Mouse (Mus musculus) limb, embryonic 14.5 days (tissue): ENCODE results near the gene Dcst2. TPM values are rescaled to one million over a fixed set of nuclear protein-coding genes. Genes with fewer than 3 reads are reported as not detected.

Experiments used
- ATAC-seq: fragments of 200-750 bp; cut with Nextera tagmentation; 2 replicates; pipeline ENCODE4 v1.8.0; 2017; ENCODE audit warnings: low read depth, moderate number of reproducible peaks, moderate TSS enrichment; ENCODE audit not compliant: low FRiP score
- DNase-seq: peaks from one replicate; pipeline ENCODE4 v3.0.0-alpha.2; 2015; ENCODE audit warnings: low spot score
- H3K27ac ChIP-seq: fragments of 300-500 bp; sonication (generic); replicated peaks from 2 replicates; pipeline ENCODE4 v1.5.1; 2014; ENCODE audit warnings: low read depth, mild to moderate bottlenecking, low read length, moderate library complexity, mixed read lengths
- H3K27me3 ChIP-seq: fragments of 300-500 bp; sonication (generic); 2 replicates; pipeline ENCODE4 v1.6.1; 2014; ENCODE audit warnings: low read length, mixed read lengths; ENCODE audit not compliant: control insufficient read depth, insufficient read depth
- H3K36me3 ChIP-seq: fragments of 300-500 bp; sonication (generic); 2 replicates; pipeline ENCODE4 v1.6.1; 2014; ENCODE audit warnings: mild to moderate bottlenecking, low read length, moderate library complexity, mixed read lengths; ENCODE audit not compliant: control insufficient read depth, insufficient read depth
- H3K4me1 ChIP-seq: fragments of 300-500 bp; sonication (generic); 2 replicates; pipeline ENCODE4 v1.6.1; 2014; ENCODE audit warnings: antibody characterized with exemption, low read length, mixed read lengths; ENCODE audit not compliant: control insufficient read depth, insufficient read depth
- H3K4me2 ChIP-seq: fragments of 300-500 bp; sonication (generic); replicated peaks from 2 replicates; pipeline ENCODE4 v1.6.1; 2014; ENCODE audit warnings: low read depth, mild to moderate bottlenecking, low read length, moderate library complexity; ENCODE audit not compliant: severe bottlenecking
- H3K4me3 ChIP-seq: fragments of 300-500 bp; sonication (generic); replicated peaks from 2 replicates; pipeline ENCODE4 v1.5.1; 2014; ENCODE audit warnings: low read length
- H3K9ac ChIP-seq: fragments of 300-500 bp; sonication (generic); 2 replicates; pipeline ENCODE4 v1.6.1; 2014; ENCODE audit warnings: mild to moderate bottlenecking, low read depth, low read length, moderate library complexity; ENCODE audit not compliant: severe bottlenecking
- H3K9me3 ChIP-seq: fragments of 300-500 bp; sonication (generic); 2 replicates; pipeline ENCODE4 v1.6.1; 2016; ENCODE audit warnings: low read length; ENCODE audit not compliant: control insufficient read depth
- POLR2A ChIP-seq: fragments of 200-500 bp; IDR thresholded peaks from 2 replicates; pipeline ENCODE4 v1.8.0; 2012; ENCODE audit warnings: inconsistent platforms, mild to moderate bottlenecking, moderate library complexity, borderline replicate concordance; ENCODE audit not compliant: insufficient read depth, insufficient read length; ENCODE audit errors: extremely low read depth
- WGBS: fragments of 180-500 bp; shearing (Covaris S2); extraction: QIAGEN DNeasy Blood & Tissue Kit; methylation state at CpG from one replicate; pipeline ENCODE4 v1.1.7; 2014; 5-methylcytosine and 5-hydroxymethylcytosine counted together
- polyA plus RNA-seq, 2 experiments: library from polyadenylated mRNA; depleted of rRNA in 1 of 2; stranded (reverse) in 1 of 2; unstranded in 1 of 2; fragments of >200 nt; fragmentation: Nextera tagmentation in 1 of 2; extraction: Ambion mirVana in 1 of 2; gene quantifications; 2 replicates each; pipeline versions ENCODE4 v1.2.1 to v1.2.3; 2012 to 2014

Dcst2 gene
- polyA plus RNA-seq, 2 experiments: 0.26 to 0.63 TPM

GRCm38 (mm10) chr3:89401329-89401728 is 39.6 kb downstream of the Dcst2 start:
- no peaks in the 10 kb centered on the region for H3K27me3 ChIP-seq
- 81% methylated on average over 7 of the region's 7 CpGs for WGBS
- H3K9ac ChIP-seq: no peak overlapping the region
- H3K36me3 ChIP-seq: peaks cover 33% of the 10 kb centered on the region
- H3K27ac ChIP-seq: no peak overlapping the region
- TF ChIP-seq POLR2A: no peak
- ATAC-seq (no peak), DNase-seq (no peak)
- H3K4me2 ChIP-seq: no peak overlapping the region
- no peak overlapping the region for H3K4me3 ChIP-seq
- H3K9me3 ChIP-seq: no peaks in the 10 kb centered on the region
- H3K4me1 ChIP-seq: peaks cover 6% of the 10 kb centered on the region

- H3K27ac ChIP-seq: no peak within 1 kb of the TSS
- no peak within 1 kb of the TSS for H3K4me3 ChIP-seq
- no peak for ATAC-seq
- peaks cover 33% of the 10 kb centered on the region for H3K36me3 ChIP-seq
- no peaks in the 10 kb centered on the region for H3K9me3 ChIP-seq
- 87% methylated on average over 5 of the region's 5 CpGs for WGBS
- no peaks in the 10 kb centered on the region for H3K4me1 ChIP-seq
- DNase-seq: no peak
- no peak within 1 kb of the TSS for H3K4me2 ChIP-seq
- no peaks in the 10 kb centered on the region for H3K27me3 ChIP-seq
- no peak for TF ChIP-seq POLR2A
- H3K9ac ChIP-seq: no peak within 1 kb of the TSS
Measured at GRCm38 (mm10) chr3:89402693-89403092, 40.9 kb downstream of the Dcst2 start, which contains the start of gene Lenep. Lenep (minus strand) TSS chr3:89402793.

GRCm38 (mm10) chr3:89406887-89407286 is 45.1 kb downstream of the Dcst2 start:
- WGBS: 92% methylated on average over 6 of the region's 6 CpGs
- Histone ChIP-seq H3K9me3 (no peaks in the 10 kb centered on the region), H3K4me1 (peaks cover 7% of the 10 kb centered on the region), H3K9ac (no peak overlapping the region), H3K4me3 (no peak overlapping the region), H3K36me3 (peaks cover 38% of the 10 kb centered on the region), H3K4me2 (no peak overlapping the region), H3K27ac (no peak overlapping the region), H3K27me3 (no peaks in the 10 kb centered on the region)
- ATAC-seq (no peak), DNase-seq (no peak)
- no peak for TF ChIP-seq POLR2A

- Histone ChIP-seq H3K4me1 (peaks cover 7% of the 10 kb centered on the region), H3K27ac (no peak overlapping the region), H3K9me3 (no peaks in the 10 kb centered on the region), H3K27me3 (no peaks in the 10 kb centered on the region), H3K36me3 (peaks cover 26% of the 10 kb centered on the region), H3K9ac (no peak overlapping the region), H3K4me2 (no peak overlapping the region), H3K4me3 (no peak overlapping the region)
- DNase-seq (no peak), ATAC-seq (no peak)
- TF ChIP-seq POLR2A: no peak
- WGBS: 68% methylated on average over 16 of the region's 16 CpGs
Measured at GRCm38 (mm10) chr3:89408448-89408847, 46.7 kb downstream of the Dcst2 start.

- Histone ChIP-seq H3K27ac (no peak overlapping the region), H3K9ac (no peak overlapping the region), H3K36me3 (peaks cover 27% of the 10 kb centered on the region), H3K9me3 (no peaks in the 10 kb centered on the region), H3K4me2 (no peak overlapping the region), H3K4me3 (no peak overlapping the region), H3K4me1 (peaks cover 7% of the 10 kb centered on the region), H3K27me3 (no peaks in the 10 kb centered on the region)
- ATAC-seq: no peak
- WGBS: 91% methylated on average over 3 of the region's 3 CpGs
- no peak for TF ChIP-seq POLR2A
- DNase-seq: no peak
Measured at GRCm38 (mm10) chr3:89409701-89410100, 47.9 kb downstream of the Dcst2 start.

DNA sequence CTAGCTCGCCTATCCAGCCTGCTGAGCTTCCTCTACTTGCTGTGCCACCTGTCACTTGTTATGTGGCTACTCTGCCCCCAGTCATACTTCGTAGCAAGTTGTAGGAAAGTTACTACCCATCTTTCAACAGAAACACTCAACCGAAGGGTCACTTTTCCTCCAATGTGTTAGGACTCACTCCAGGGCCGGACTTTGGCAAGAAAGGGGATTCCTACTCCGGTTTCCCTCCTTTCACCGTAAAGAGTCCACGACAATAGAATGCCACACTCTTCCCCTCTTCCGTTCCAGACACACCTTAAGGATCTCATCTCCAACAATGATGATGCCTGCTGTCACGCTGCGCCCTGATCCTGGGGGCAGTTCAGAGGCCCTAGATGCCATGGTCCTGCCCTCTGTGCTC is 49.1 kb downstream of the Dcst2 start:
- Histone ChIP-seq H3K27ac (no peak overlapping the region), H3K27me3 (no peaks in the 10 kb centered on the region), H3K36me3 (peaks cover 31% of the 10 kb centered on the region), H3K4me2 (peak overlapping the region; percentile 72), H3K4me3 (peak overlapping the region; percentile 50), H3K4me1 (peaks cover 7% of the 10 kb centered on the region), H3K9me3 (no peaks in the 10 kb centered on the region), H3K9ac (peak overlapping the region; percentile 21; the same call in 1 of the 2 replicates)
- no peak for TF ChIP-seq POLR2A
- DNase-seq: no peak
- WGBS: 77% methylated on average over 10 of the region's 10 CpGs
- no peak for ATAC-seq
